Mouse (Mus musculus) stomach, embryonic 14.5 days (tissue): Measurements from ENCODE around the gene Dexi. TPM values are rescaled to one million over a fixed set of nuclear protein-coding genes. Genes with fewer than 3 reads are reported as not detected.

Experiments used
- ATAC-seq: fragments of 200-750 bp; cut with Nextera tagmentation; 2 replicates; pipeline ENCODE4 v1.8.0; 2017; ENCODE audit warnings: low read depth, moderate TSS enrichment; ENCODE audit not compliant: insufficient number of reproducible peaks, insufficient read depth, low FRiP score
- H3K27ac ChIP-seq: fragments of 300-500 bp; sonication (generic); 2 replicates; pipeline ENCODE4 v1.5.1; 2014; ENCODE audit warnings: mild to moderate bottlenecking, low read length, moderate library complexity, mixed read lengths
- H3K27me3 ChIP-seq: fragments of 300-500 bp; sonication (generic); 2 replicates; pipeline ENCODE4 v1.6.1; 2014; ENCODE audit warnings: low read length, control low read depth, mixed read lengths; ENCODE audit not compliant: control insufficient read depth, insufficient read depth
- H3K36me3 ChIP-seq: fragments of 300-500 bp; sonication (generic); 2 replicates; pipeline ENCODE4 v1.6.1; 2014; ENCODE audit warnings: mild to moderate bottlenecking, control low read depth, low read length, moderate library complexity, mixed read lengths; ENCODE audit not compliant: control insufficient read depth, insufficient read depth
- H3K4me1 ChIP-seq: fragments of 300-500 bp; sonication (generic); 2 replicates; pipeline ENCODE4 v1.6.1; 2014; ENCODE audit warnings: low read length, control low read depth, mixed read lengths; ENCODE audit not compliant: control insufficient read depth, insufficient read depth
- H3K4me2 ChIP-seq: fragments of 300-500 bp; sonication (generic); replicated peaks from 2 replicates; pipeline ENCODE4 v1.6.1; 2014; ENCODE audit warnings: low read depth, low read length, control low read depth
- H3K4me3 ChIP-seq: fragments of 300-500 bp; sonication (generic); 2 replicates; pipeline ENCODE4 v1.5.1; 2014; ENCODE audit warnings: low read depth, low read length, control low read depth
- H3K9ac ChIP-seq: fragments of 300-500 bp; sonication (generic); replicated peaks from 2 replicates; pipeline ENCODE4 v1.6.1; 2014; ENCODE audit warnings: low read depth, mild to moderate bottlenecking, control low read depth, low read length, moderate library complexity, mixed read lengths
- H3K9me3 ChIP-seq: fragments of 300-500 bp; sonication (generic); 2 replicates; pipeline ENCODE4 v1.6.1; 2016; ENCODE audit warnings: low read depth, low read length, control low read depth; ENCODE audit not compliant: control insufficient read depth
- WGBS: fragments of 180-500 bp; shearing (Covaris S2); extraction: QIAGEN DNeasy Blood & Tissue Kit; methylation state at CpG from one replicate; pipeline ENCODE4 v1.1.7; 2014; 5-methylcytosine and 5-hydroxymethylcytosine counted together
- polyA plus RNA-seq: library from polyadenylated mRNA; unstranded; fragments of >200 nt; fragmentation: Nextera tagmentation; extraction: Ambion mirVana; gene quantifications from 2 replicates; pipeline ENCODE4 v1.2.1, GENCODE M21; 2014

Gene Dexi
- polyA plus RNA-seq, 1 experiment from 2014 or later, result 25.9 TPM

GRCm38 (mm10) chr16:10474956-10475355 is 67.9 kb downstream of the Dexi start:
- no peaks in the 10 kb centered on the region for H3K36me3 ChIP-seq
- ATAC-seq, result no peak
- no peak overlapping the region for H3K4me3 ChIP-seq
- no peak overlapping the region for H3K9ac ChIP-seq
- no peak overlapping the region for H3K4me2 ChIP-seq
- no peaks in the 10 kb centered on the region for H3K9me3 ChIP-seq
- H3K27me3 ChIP-seq, result no peaks in the 10 kb centered on the region
- H3K27ac ChIP-seq, result no peak overlapping the region
- 41% methylated on average over 3 of the region's 3 CpGs for WGBS
- no peaks in the 10 kb centered on the region for H3K4me1 ChIP-seq

- H3K9me3 ChIP-seq, result no peaks in the 10 kb centered on the region
- no peak for ATAC-seq
- H3K4me2 ChIP-seq, result no peak overlapping the region
- no peaks in the 10 kb centered on the region for H3K4me1 ChIP-seq
- no peaks in the 10 kb centered on the region for H3K27me3 ChIP-seq
- H3K9ac ChIP-seq, result no peak overlapping the region
- no peaks in the 10 kb centered on the region for H3K36me3 ChIP-seq
- 91% methylated on average over 3 of the region's 3 CpGs for WGBS
- H3K4me3 ChIP-seq, result no peak overlapping the region
- H3K27ac ChIP-seq, result no peak overlapping the region
These were observed 70.9 kb downstream of the Dexi start for GRCm38 (mm10) chr16:10471950-10472349.

- Histone ChIP-seq H3K36me3 (no peaks in the 10 kb centered on the region), H3K9me3 (no peaks in the 10 kb centered on the region), H3K9ac (no peak overlapping the region), H3K4me1 (no peaks in the 10 kb centered on the region), H3K27me3 (no peaks in the 10 kb centered on the region), H3K4me3 (no peak overlapping the region), H3K27ac (no peak overlapping the region), H3K4me2 (no peak overlapping the region)
- no peak for ATAC-seq
- 71% methylated on average over 1 of the region's 1 CpGs for WGBS
These were observed 74.7 kb downstream of the Dexi start for GRCm38 (mm10) chr16:10468201-10468600.

GRCm38 (mm10) chr16:10467391-10468107 is 75.3 kb downstream of the Dexi start:
- no peak for ATAC-seq
- Histone ChIP-seq H3K27ac (no peak overlapping the region), H3K4me3 (no peak overlapping the region), H3K4me1 (no peaks in the 10 kb centered on the region), H3K4me2 (no peak overlapping the region), H3K36me3 (no peaks in the 10 kb centered on the region), H3K9ac (no peak overlapping the region), H3K9me3 (no peaks in the 10 kb centered on the region), H3K27me3 (no peaks in the 10 kb centered on the region)
- 39% methylated on average over 11 of the region's 11 CpGs for WGBS

GRCm38 (mm10) chr16:10465011-10465681 is 77.7 kb downstream of the Dexi start:
- WGBS, result 18% methylated on average over 4 of the region's 4 CpGs
- H3K9ac ChIP-seq, result no peak overlapping the region

GRCm38 (mm10) chr16:10461178-10461577 is 81.7 kb downstream of the Dexi start:
- H3K4me3 ChIP-seq, result no peak overlapping the region
- no peak for ATAC-seq
- H3K9me3 ChIP-seq, result no peaks in the 10 kb centered on the region
- no peak overlapping the region for H3K27ac ChIP-seq
- H3K9ac ChIP-seq, result no peak overlapping the region
- WGBS, result 74% methylated on average over 2 of the region's 2 CpGs
- H3K4me1 ChIP-seq, result no peaks in the 10 kb centered on the region
- no peaks in the 10 kb centered on the region for H3K27me3 ChIP-seq
- no peak overlapping the region for H3K4me2 ChIP-seq
- no peaks in the 10 kb centered on the region for H3K36me3 ChIP-seq

More at GRCm38 (mm10) chr16:10465011-10465681, 77.7 kb downstream of the Dexi start:
- H3K9me3 ChIP-seq, result no peaks in the 10 kb centered on the region
- no peak overlapping the region for H3K27ac ChIP-seq
- H3K36me3 ChIP-seq, result no peaks in the 10 kb centered on the region
- no peak overlapping the region for H3K4me2 ChIP-seq
- no peaks in the 10 kb centered on the region for H3K27me3 ChIP-seq
- H3K4me3 ChIP-seq, result no peak overlapping the region
- ATAC-seq, result no peak
- no peaks in the 10 kb centered on the region for H3K4me1 ChIP-seq

- H3K4me2 ChIP-seq, result no peak overlapping the region
- no peak overlapping the region for H3K4me3 ChIP-seq
- no peak for ATAC-seq
- no peak overlapping the region for H3K27ac ChIP-seq
- H3K9me3 ChIP-seq, result no peaks in the 10 kb centered on the region
- no peaks in the 10 kb centered on the region for H3K36me3 ChIP-seq
- 69% methylated on average over 2 of the region's 2 CpGs for whole genome bisulfite sequencing
- H3K9ac ChIP-seq, result no peak overlapping the region
- no peaks in the 10 kb centered on the region for H3K4me1 ChIP-seq
- no peaks in the 10 kb centered on the region for H3K27me3 ChIP-seq
These were observed 82.7 kb downstream of the Dexi start for GRCm38 (mm10) chr16:10460188-10460587.

GRCm38 (mm10) chr16:10454583-10454974 is 88.3 kb downstream of the Dexi start:
- H3K36me3 ChIP-seq, result no peaks in the 10 kb centered on the region
- H3K27me3 ChIP-seq, result no peaks in the 10 kb centered on the region
- no peaks in the 10 kb centered on the region for H3K4me1 ChIP-seq
- H3K27ac ChIP-seq, result no peak overlapping the region
- ATAC-seq, result no peak
- WGBS, result 39% methylated on average over 3 of the region's 3 CpGs
- H3K4me2 ChIP-seq, result no peak overlapping the region
- no peaks in the 10 kb centered on the region for H3K9me3 ChIP-seq
- H3K4me3 ChIP-seq, result no peak overlapping the region
- H3K9ac ChIP-seq, result no peak overlapping the region
